Mouse (Mus musculus): ENCODE data around the gene Tmem74b.

DNA sequence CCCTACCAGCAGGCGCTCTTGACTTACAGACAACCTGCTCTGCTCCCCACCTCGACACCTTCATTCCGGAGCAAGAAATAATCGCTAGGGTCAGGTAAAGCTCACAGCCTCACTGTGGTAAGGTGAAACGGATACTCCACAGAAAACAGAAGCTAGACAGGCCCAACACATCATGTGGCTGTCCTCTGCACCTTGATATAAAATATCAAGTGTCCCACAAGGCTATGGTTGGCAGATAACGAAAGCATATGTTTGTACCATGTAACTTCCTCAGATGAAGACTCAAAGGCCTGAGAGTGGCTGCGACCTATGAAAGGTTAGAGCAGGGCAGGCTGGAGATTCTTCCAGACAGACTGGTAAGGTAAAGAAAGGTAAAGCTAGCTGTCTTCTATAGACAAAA is 37.7 kb downstream of the Tmem74b start:
- TF ChIP-seq CTCF (IDR thresholded peaks at IDR 0.05; ENCODE audit: control insufficient read depth, insufficient read depth, low read length) (no peak), POLR2A (IDR thresholded peaks at IDR 0.05; ENCODE audit: borderline replicate concordance, control insufficient read depth, low read depth, low read length) (no peak)
